Mouse (Mus musculus) thymus, adult 2 months (tissue): ENCODE results near the gene Vps18. TPM values are rescaled to one million over a fixed set of nuclear protein-coding genes. Genes with fewer than 3 reads are reported as not detected.
A peak's percentile ranks its signal among the peaks of the same experiment; 100 is the strongest.

Source experiments
- DNase-seq: peaks from one replicate; pipeline ENCODE4 v3.0.0; 2021
- H3K27ac ChIP-seq: fragments of 200-500 bp; 2 replicates; pipeline ENCODE4 v1.5.1; 2012; ENCODE audit warnings: low read length, control low read depth; ENCODE audit not compliant: control insufficient read depth, insufficient read depth
- H3K27me3 ChIP-seq: fragments of 200-500 bp; 2 replicates; pipeline ENCODE4 v1.6.1; 2012; ENCODE audit warnings: mild to moderate bottlenecking, low read length, moderate library complexity, mixed read lengths; ENCODE audit not compliant: control insufficient read depth, insufficient read depth
- H3K36me3 ChIP-seq: fragments of 200-500 bp; 2 replicates; pipeline ENCODE4 v1.6.1; 2012; ENCODE audit warnings: mild to moderate bottlenecking, low read length, moderate library complexity; ENCODE audit not compliant: control insufficient read depth, insufficient read depth
- H3K4me1 ChIP-seq: fragments of 200-500 bp; replicated peaks from 2 replicates; pipeline ENCODE4 v1.6.1; 2012; ENCODE audit warnings: low read length; ENCODE audit not compliant: control insufficient read depth, insufficient read depth
- H3K4me3 ChIP-seq: fragments of 200-500 bp; 2 replicates; pipeline ENCODE4 v1.5.1; 2012; ENCODE audit warnings: mild to moderate bottlenecking, low read length, control low read depth, moderate library complexity; ENCODE audit not compliant: control insufficient read depth, insufficient read depth
- CTCF ChIP-seq: fragments of 200-500 bp; IDR thresholded peaks from 2 replicates; pipeline ENCODE4 v1.5.1; 2012; ENCODE audit warnings: mild to moderate bottlenecking, control low read depth, low read length, moderate library complexity, borderline replicate concordance; ENCODE audit not compliant: control insufficient read depth, poor library complexity, insufficient read depth; ENCODE audit errors: extremely low read depth
- POLR2A ChIP-seq: fragments of 200-500 bp; IDR thresholded peaks from 2 replicates; pipeline ENCODE4 v1.6.1; 2012; ENCODE audit warnings: mild to moderate bottlenecking, low read length, control low read depth, moderate library complexity; ENCODE audit not compliant: control insufficient read depth, poor library complexity, insufficient read depth; ENCODE audit errors: extremely low read depth
- WGBS: fragments of 180-500 bp; shearing (Covaris S2); methylation state at CpG from one replicate; pipeline ENCODE4 v1.1.7; 2018; 5-methylcytosine and 5-hydroxymethylcytosine counted together
- polyA plus RNA-seq: library from polyadenylated mRNA; depleted of rRNA; stranded (reverse); fragments of >200 nt; gene quantifications from 2 replicates; pipeline ENCODE4 v1.2.3, GENCODE M21; 2012

Vps18 gene
- polyA plus RNA-seq, 1 experiment = 28.4 TPM

GRCm38 (mm10) chr2:119293311-119293710, 4.8 kb downstream of the Vps18 start:
- H3K36me3 ChIP-seq = peaks cover 17% of the 10 kb centered on the region
- H3K4me1 ChIP-seq = peaks cover 11% of the 10 kb centered on the region
- H3K4me3 ChIP-seq = no peak overlapping the region
- no peaks in the 10 kb centered on the region for H3K27me3 ChIP-seq
- 98% methylated on average over 17 of the region's 17 CpGs for WGBS
- no peak overlapping the region for H3K27ac ChIP-seq
- no peak for TF ChIP-seq POLR2A
- TF ChIP-seq CTCF = no peak
- no peak for DNase-seq

GRCm38 (mm10) chr2:119293776-119294390, 5.3 kb downstream of the Vps18 start:
- no peak for TF ChIP-seq CTCF
- no peak for TF ChIP-seq POLR2A
- H3K4me1 ChIP-seq = peaks cover 10% of the 10 kb centered on the region
- H3K4me3 ChIP-seq = no peak overlapping the region
- H3K27me3 ChIP-seq = no peaks in the 10 kb centered on the region
- peaks cover 17% of the 10 kb centered on the region for H3K36me3 ChIP-seq
- 98% methylated on average over 34 of the region's 34 CpGs for WGBS
- H3K27ac ChIP-seq = no peak overlapping the region
- DNase-seq = no peak

- TF ChIP-seq CTCF = no peak
- no peak for TF ChIP-seq POLR2A
- Histone ChIP-seq H3K27me3 (no peaks in the 10 kb centered on the region), H3K4me3 (no peak overlapping the region), H3K4me1 (peaks cover 6% of the 10 kb centered on the region), H3K36me3 (peaks cover 17% of the 10 kb centered on the region), H3K27ac (no peak overlapping the region)
- 97% methylated on average over 18 of the region's 18 CpGs for WGBS
- DNase-seq = no peak
Observed at GRCm38 (mm10) chr2:119294411-119294810, 5.9 kb downstream of the Vps18 start.

GRCm38 (mm10) chr2:119296756-119297155, 8.2 kb downstream of the Vps18 start:
- peaks cover 17% of the 10 kb centered on the region for H3K36me3 ChIP-seq
- no peaks in the 10 kb centered on the region for H3K27me3 ChIP-seq
- no peak for TF ChIP-seq CTCF
- no peak for TF ChIP-seq POLR2A
- 96% methylated on average over 12 of the region's 12 CpGs for WGBS
- H3K4me1 ChIP-seq = peaks cover 19% of the 10 kb centered on the region
- no peak for DNase-seq
- H3K27ac ChIP-seq = no peak overlapping the region
- H3K4me3 ChIP-seq = no peak overlapping the region

GRCm38 (mm10) chr2:119297506-119297905, 9.0 kb downstream of the Vps18 start:
- Histone ChIP-seq H3K27me3 (no peaks in the 10 kb centered on the region), H3K36me3 (peaks cover 17% of the 10 kb centered on the region), H3K4me3 (no peak overlapping the region), H3K27ac (no peak overlapping the region), H3K4me1 (peaks cover 19% of the 10 kb centered on the region)
- WGBS = 95% methylated on average over 19 of the region's 19 CpGs
- DNase-seq = no peak
- TF ChIP-seq CTCF = no peak
- no peak for TF ChIP-seq POLR2A

- H3K27ac ChIP-seq = no peak overlapping the region
- TF ChIP-seq CTCF = no peak
- no peak for TF ChIP-seq POLR2A
- H3K4me1 ChIP-seq = peaks cover 19% of the 10 kb centered on the region
- no peaks in the 10 kb centered on the region for H3K27me3 ChIP-seq
- 49% methylated on average over 5 of the region's 5 CpGs for WGBS
- DNase-seq = peak; percentile 72
- no peak overlapping the region for H3K4me3 ChIP-seq
- peaks cover 17% of the 10 kb centered on the region for H3K36me3 ChIP-seq
Observed at GRCm38 (mm10) chr2:119298330-119298729, 9.8 kb downstream of the Vps18 start.

GRCm38 (mm10) chr2:119298839-119299238, 10.3 kb downstream of the Vps18 start:
- Histone ChIP-seq H3K27me3 (no peaks in the 10 kb centered on the region), H3K4me1 (peaks cover 19% of the 10 kb centered on the region), H3K27ac (no peak overlapping the region), H3K4me3 (no peak overlapping the region), H3K36me3 (peaks cover 17% of the 10 kb centered on the region)
- 100% methylated on average over 2 of the region's 2 CpGs for WGBS
- no peak for TF ChIP-seq POLR2A
- TF ChIP-seq CTCF = no peak
- no peak for DNase-seq
